26 mouse cellular contexts compared by ENCODE assay signal in the genomic region with DNA sequence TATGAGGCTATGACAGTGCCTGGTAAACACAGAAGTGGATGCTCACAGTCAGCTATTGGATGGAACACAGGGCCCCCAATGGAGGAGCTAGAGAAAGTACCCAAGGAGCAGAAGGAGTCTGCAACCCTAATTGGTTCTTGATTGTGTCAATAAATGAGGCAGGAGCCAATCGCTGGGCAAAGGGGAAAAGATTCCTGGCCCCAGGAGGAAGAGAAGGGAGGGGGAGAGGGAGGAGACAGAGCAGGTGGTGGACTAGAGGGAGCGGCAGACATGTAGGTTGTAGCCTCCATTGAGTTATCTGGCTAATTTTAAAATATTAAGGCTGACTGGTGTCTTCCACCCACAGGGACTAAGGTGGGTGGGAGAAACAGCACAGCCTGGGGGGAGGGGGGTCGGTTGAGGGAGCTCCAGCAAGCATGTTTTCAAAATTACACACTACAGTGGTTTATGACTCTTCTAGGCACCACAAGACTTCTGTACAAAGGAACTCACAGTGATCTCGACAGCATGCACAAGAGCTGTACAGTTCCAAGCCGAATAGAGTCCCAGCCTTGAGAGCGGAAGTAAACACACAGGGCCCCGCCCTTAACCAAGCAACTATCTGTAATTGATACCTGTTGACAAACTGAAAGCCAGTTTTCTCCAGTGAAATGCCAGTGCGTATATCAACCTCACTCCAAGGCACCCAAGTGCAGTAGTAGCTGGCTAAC.
DNase-seq lines count a peak whose midpoint lies in the region; ATAC-seq and TF ChIP-seq lines count a peak whose summit lies in the region.
"Had no signal": no experiment of that assay in that cellular context is flagged by ENCODE, and none has a peak within 500 bp of the region (broad histone marks: within the 10 kb centered on the region; RNA-seq: fewer than 3 reads in every experiment).

No protein-coding gene starts in this region.

- no peak for TF ChIP-seq CTCF in forebrain, postnatal 0 days (IDR thresholded peaks at IDR 0.05; ENCODE audit: low read depth)
- TF ChIP-seq CTCF in lung, embryonic 14.5 days (IDR thresholded peaks at IDR 0.05; ENCODE audit: low read depth) = no peak

- DNase-seq in forebrain, embryonic 11.5 days (ENCODE audit: low spot score) = no peak
- no peak for DNase-seq in forebrain, postnatal 0 days
- no peak for DNase-seq in lung, embryonic 14.5 days
- DNase-seq in lung, postnatal 14 days = no peak
- DNase-seq in ES-CJ7 (ENCODE audit: low read depth, low spot score) = peak; percentile 21
- no peak for DNase-seq in heart, adult 18-20 months
- DNase-seq: adrenal gland, adult 2 months; cerebellum, adult 11-12 months; gastrocnemius, postnatal 36 days; kidney, adult 8-10 months; layer of hippocampus, adult 9-11 months; left cerebral cortex, postnatal 4 days; right cerebral cortex, postnatal 25 days; thymus, adult 2 months; thymus, postnatal 4 days had no signal

- no peak overlapping the region for H3K27ac ChIP-seq in forebrain, embryonic 11.5 days (ENCODE audit: low read depth, low read length)
- no peak overlapping the region for H3K27ac ChIP-seq in forebrain, postnatal 0 days (ENCODE audit: low read depth, low read length)
- H3K27ac ChIP-seq in lung, embryonic 14.5 days (ENCODE audit: low read depth) = no peak overlapping the region
- no peak overlapping the region for H3K27ac ChIP-seq in embryonic facial prominence, embryonic 15.5 days (replicated peaks)
- H3K27ac ChIP-seq in forebrain, embryonic 16.5 days (ENCODE audit: low read length) = no peak overlapping the region
- H3K27ac ChIP-seq: forebrain, embryonic 13.5 days; hindbrain, embryonic 12.5 days; limb, embryonic 15.5 days; liver, embryonic 15.5 days; midbrain, embryonic 10.5 days; neural tube, embryonic 12.5 days had no signal

- ATAC-seq in forebrain, embryonic 11.5 days (replicated peaks; ENCODE audit: low FRiP score) = 0 out of 2 replicates have a peak, but pooled peaks have one; percentile 7
- no peak for ATAC-seq in forebrain, postnatal 0 days
- ATAC-seq in lung, embryonic 14.5 days (ENCODE audit: insufficient read depth) = peak; percentile 28; the same call in 1 of the 2 replicates
- ATAC-seq in embryonic facial prominence, embryonic 15.5 days (ENCODE audit: insufficient number of reproducible peaks, low FRiP score, low TSS enrichment, low read depth) = peak; percentile 71
- no peak; the same call in 1 of the 2 replicates for ATAC-seq in forebrain, embryonic 16.5 days
- ATAC-seq: forebrain, embryonic 13.5 days; lung, postnatal 0 days had no signal

- H3K4me1 ChIP-seq in forebrain, embryonic 11.5 days (replicated peaks; ENCODE audit: control insufficient read depth, insufficient read depth, low read length) = no peaks in the 10 kb centered on the region
- H3K4me1 ChIP-seq in forebrain, postnatal 0 days (ENCODE audit: insufficient read depth) = 0 out of 2 replicates have a peak, but pooled peaks cover 3% of the 10 kb centered on the region
- no peaks in the 10 kb centered on the region; the same call in 1 of the 2 replicates for H3K4me1 ChIP-seq in lung, embryonic 14.5 days (ENCODE audit: insufficient read depth)
- H3K4me1 ChIP-seq in embryonic facial prominence, embryonic 15.5 days = 0 out of 2 replicates have a peak, but pooled peaks cover 4% of the 10 kb centered on the region
- peaks cover 7% of the 10 kb centered on the region for H3K4me1 ChIP-seq in forebrain, embryonic 16.5 days (replicated peaks; ENCODE audit: control insufficient read depth, insufficient read depth, low read length)
- H3K4me1 ChIP-seq: liver, embryonic 15.5 days had no signal

- H3K4me2 ChIP-seq in forebrain, embryonic 11.5 days (ENCODE audit: low read depth, low read length, severe bottlenecking) = no peak overlapping the region
- no peak overlapping the region for H3K4me2 ChIP-seq in forebrain, postnatal 0 days (ENCODE audit: low read depth)
- H3K4me2 ChIP-seq in lung, embryonic 14.5 days = no peak overlapping the region
- H3K4me2 ChIP-seq in embryonic facial prominence, embryonic 15.5 days (replicated peaks) = no peak overlapping the region
- H3K4me2 ChIP-seq in forebrain, embryonic 16.5 days (ENCODE audit: low read length) = no peak overlapping the region
- H3K4me2 ChIP-seq: forebrain, embryonic 13.5 days; hindbrain, embryonic 12.5 days; limb, embryonic 15.5 days; liver, embryonic 15.5 days; neural tube, embryonic 12.5 days had no signal

- H3K36me3 ChIP-seq in forebrain, embryonic 11.5 days (ENCODE audit: control insufficient read depth, insufficient read depth, low read length) = no peaks in the 10 kb centered on the region
- no peaks in the 10 kb centered on the region for H3K36me3 ChIP-seq in forebrain, postnatal 0 days (ENCODE audit: insufficient read depth)
- no peaks in the 10 kb centered on the region for H3K36me3 ChIP-seq in lung, embryonic 14.5 days (ENCODE audit: insufficient read depth)
- no peaks in the 10 kb centered on the region for H3K36me3 ChIP-seq in embryonic facial prominence, embryonic 15.5 days
- no peaks in the 10 kb centered on the region for H3K36me3 ChIP-seq in forebrain, embryonic 16.5 days (ENCODE audit: control insufficient read depth, insufficient read depth)
- H3K36me3 ChIP-seq: hindbrain, embryonic 12.5 days; limb, embryonic 15.5 days; liver, embryonic 15.5 days; midbrain, embryonic 10.5 days; neural tube, embryonic 12.5 days had no signal

- H3K4me3 ChIP-seq in forebrain, embryonic 11.5 days (ENCODE audit: low read depth, low read length) = no peak overlapping the region
- no peak overlapping the region for H3K4me3 ChIP-seq in forebrain, postnatal 0 days (ENCODE audit: low read depth, low read length)
- no peak overlapping the region for H3K4me3 ChIP-seq in lung, embryonic 14.5 days (ENCODE audit: low read depth, low read length)
- H3K4me3 ChIP-seq in embryonic facial prominence, embryonic 15.5 days (replicated peaks) = no peak overlapping the region
- H3K4me3 ChIP-seq in forebrain, embryonic 16.5 days (replicated peaks; ENCODE audit: low read length) = no peak overlapping the region
- H3K4me3 ChIP-seq: erythroblast, embryonic 14.5 days; forebrain, embryonic 13.5 days; hindbrain, embryonic 12.5 days; limb, embryonic 15.5 days; liver, embryonic 15.5 days; midbrain, embryonic 10.5 days; neural tube, embryonic 12.5 days had no signal

- no peak overlapping the region for H3K9ac ChIP-seq in forebrain, embryonic 11.5 days (ENCODE audit: low read length)
- H3K9ac ChIP-seq in forebrain, postnatal 0 days = no peak overlapping the region
- H3K9ac ChIP-seq in lung, embryonic 14.5 days = no peak overlapping the region
- H3K9ac ChIP-seq in embryonic facial prominence, embryonic 15.5 days = no peak overlapping the region
- no peak overlapping the region for H3K9ac ChIP-seq in forebrain, embryonic 16.5 days (replicated peaks; ENCODE audit: low read depth, low read length)
- H3K9ac ChIP-seq: forebrain, embryonic 13.5 days; hindbrain, embryonic 12.5 days; limb, embryonic 15.5 days; liver, embryonic 15.5 days; neural tube, embryonic 12.5 days had no signal

- no peaks in the 10 kb centered on the region for H3K9me3 ChIP-seq in forebrain, embryonic 11.5 days (ENCODE audit: control insufficient read depth, low read length)
- H3K9me3 ChIP-seq in forebrain, postnatal 0 days (ENCODE audit: low read length) = no peaks in the 10 kb centered on the region
- no peaks in the 10 kb centered on the region for H3K9me3 ChIP-seq in lung, embryonic 14.5 days (ENCODE audit: low read depth, low read length)
- no peaks in the 10 kb centered on the region for H3K9me3 ChIP-seq in embryonic facial prominence, embryonic 15.5 days (replicated peaks)
- H3K9me3 ChIP-seq in forebrain, embryonic 16.5 days (ENCODE audit: control insufficient read depth, low read length) = no peaks in the 10 kb centered on the region
- H3K9me3 ChIP-seq: forebrain, embryonic 13.5 days; hindbrain, embryonic 12.5 days; limb, embryonic 15.5 days; liver, embryonic 15.5 days; midbrain, embryonic 10.5 days; neural tube, embryonic 12.5 days had no signal

- no peaks in the 10 kb centered on the region for H3K27me3 ChIP-seq in forebrain, embryonic 11.5 days (ENCODE audit: control insufficient read depth, insufficient read depth, low read length)
- H3K27me3 ChIP-seq in forebrain, postnatal 0 days (ENCODE audit: insufficient read depth, low read length) = no peaks in the 10 kb centered on the region
- no peaks in the 10 kb centered on the region for H3K27me3 ChIP-seq in lung, embryonic 14.5 days (ENCODE audit: insufficient read depth, low read length)
- no peaks in the 10 kb centered on the region for H3K27me3 ChIP-seq in embryonic facial prominence, embryonic 15.5 days
- no peaks in the 10 kb centered on the region for H3K27me3 ChIP-seq in forebrain, embryonic 16.5 days (replicated peaks; ENCODE audit: control insufficient read depth, insufficient read depth, low read length)
- H3K27me3 ChIP-seq: CH12.LX; forebrain, embryonic 13.5 days; hindbrain, embryonic 12.5 days; limb, embryonic 15.5 days; liver, embryonic 15.5 days; neural tube, embryonic 12.5 days had no signal

- WGBS in forebrain, embryonic 11.5 days = 89% methylated on average over 8 of the region's 8 CpGs
- 88% methylated on average over 8 of the region's 8 CpGs for WGBS in forebrain, postnatal 0 days
- 79% methylated on average over 8 of the region's 8 CpGs for WGBS in lung, embryonic 14.5 days
- WGBS in embryonic facial prominence, embryonic 15.5 days = 66% methylated on average over 8 of the region's 8 CpGs
- 86% methylated on average over 8 of the region's 8 CpGs for WGBS in forebrain, embryonic 16.5 days

Comparison
In these comparisons a context has a peak if more than half of its experiments do, and no peak if none do; other contexts are left out.
1. ATAC-seq: peak in forebrain, embryonic 11.5 days (single experiment), lung, embryonic 14.5 days (single experiment) and embryonic facial prominence, embryonic 15.5 days (single experiment); none in forebrain, postnatal 0 days (single experiment) and forebrain, embryonic 16.5 days (single experiment).